Mouse (Mus musculus): Measurements from ENCODE around the gene Rps27rt. TPM values are rescaled to one million over a fixed set of nuclear protein-coding genes. Genes with fewer than 3 reads are reported as not detected.

The Rps27rt gene
- polyA plus RNA-seq, 1 experiment from 2014 or later: 458 TPM

- no peak overlapping the region for H3K4me3 ChIP-seq (ENCODE audit: low read length)
- no peak overlapping the region; the same call in 1 of the 2 replicates for H3K27ac ChIP-seq (ENCODE audit: low read length)
- WGBS: 70% methylated on average over 7 of the region's 7 CpGs
These were observed 25.7 kb upstream of the Rps27rt start for GRCm38 (mm10) chr9:115008194-115008593.

GRCm38 (mm10) chr9:115007776-115008175 lies 25.2 kb upstream of the Rps27rt start:
- no peak overlapping the region for H3K4me2 ChIP-seq (ENCODE audit: low read depth, low read length)
- H3K27ac ChIP-seq (ENCODE audit: low read length): peak overlapping the region; percentile 20; the same call in 1 of the 2 replicates
- ATAC-seq (replicated peaks; ENCODE audit: extremely low read depth, insufficient read depth, low FRiP score): no peak
- H3K4me3 ChIP-seq (ENCODE audit: low read length): no peak overlapping the region
- H3K9me3 ChIP-seq (replicated peaks; ENCODE audit: control insufficient read depth, low read length): peaks cover 7% of the 10 kb centered on the region
- H3K4me1 ChIP-seq (ENCODE audit: control insufficient read depth, insufficient read depth, low read length): peaks cover 6% of the 10 kb centered on the region
- no peak overlapping the region for H3K9ac ChIP-seq (ENCODE audit: low read length)
- H3K36me3 ChIP-seq (ENCODE audit: control insufficient read depth, insufficient read depth): 0 out of 2 replicates have a peak, but pooled peaks cover 2% of the 10 kb centered on the region
- 41% methylated on average over 6 of the region's 6 CpGs for WGBS
- no peaks in the 10 kb centered on the region for H3K27me3 ChIP-seq (ENCODE audit: control insufficient read depth, insufficient read depth, low read length)

More at GRCm38 (mm10) chr9:115008194-115008593, 25.7 kb upstream of the Rps27rt start:
- H3K9me3 ChIP-seq (replicated peaks; ENCODE audit: control insufficient read depth, low read length): peaks cover 7% of the 10 kb centered on the region
- peaks cover 6% of the 10 kb centered on the region for H3K4me1 ChIP-seq (ENCODE audit: control insufficient read depth, insufficient read depth, low read length)
- 0 out of 2 replicates have a peak, but pooled peaks cover 2% of the 10 kb centered on the region for H3K36me3 ChIP-seq (ENCODE audit: control insufficient read depth, insufficient read depth)
- H3K4me2 ChIP-seq (ENCODE audit: low read depth, low read length): no peak overlapping the region
- no peaks in the 10 kb centered on the region for H3K27me3 ChIP-seq (ENCODE audit: control insufficient read depth, insufficient read depth, low read length)
- H3K9ac ChIP-seq (ENCODE audit: low read length): no peak overlapping the region
- no peak for ATAC-seq (replicated peaks; ENCODE audit: extremely low read depth, insufficient read depth, low FRiP score)

GRCm38 (mm10) chr9:115005446-115005845 lies 22.9 kb upstream of the Rps27rt start:
- H3K4me3 ChIP-seq (ENCODE audit: low read length): no peak overlapping the region
- 0 out of 2 replicates have a peak, but pooled peaks cover 2% of the 10 kb centered on the region for H3K36me3 ChIP-seq (ENCODE audit: control insufficient read depth, insufficient read depth)
- no peaks in the 10 kb centered on the region for H3K27me3 ChIP-seq (ENCODE audit: control insufficient read depth, insufficient read depth, low read length)
- H3K27ac ChIP-seq (ENCODE audit: low read length): no peak overlapping the region
- no peak for ATAC-seq (replicated peaks; ENCODE audit: extremely low read depth, insufficient read depth, low FRiP score)
- H3K9ac ChIP-seq (ENCODE audit: low read length): no peak overlapping the region
- peaks cover 7% of the 10 kb centered on the region for H3K9me3 ChIP-seq (replicated peaks; ENCODE audit: control insufficient read depth, low read length)
- H3K4me2 ChIP-seq (ENCODE audit: low read depth, low read length): no peak overlapping the region
- H3K4me1 ChIP-seq (ENCODE audit: control insufficient read depth, insufficient read depth, low read length): peaks cover 6% of the 10 kb centered on the region
- 82% methylated on average over 10 of the region's 10 CpGs for WGBS

- 49% methylated on average over 5 of the region's 5 CpGs for WGBS
- no peaks in the 10 kb centered on the region for H3K27me3 ChIP-seq (ENCODE audit: control insufficient read depth, insufficient read depth, low read length)
These were observed 17.2 kb upstream of the Rps27rt start for GRCm38 (mm10) chr9:114999771-115000146.

GRCm38 (mm10) chr9:114999010-114999770 lies 16.7 kb upstream of the Rps27rt start:
- Histone ChIP-seq H3K9me3 (replicated peaks; ENCODE audit: control insufficient read depth, low read length) (no peaks in the 10 kb centered on the region), H3K9ac (ENCODE audit: low read length) (no peak overlapping the region), H3K4me2 (ENCODE audit: low read depth, low read length) (no peak overlapping the region), H3K27me3 (ENCODE audit: control insufficient read depth, insufficient read depth, low read length) (no peaks in the 10 kb centered on the region), H3K27ac (ENCODE audit: low read length) (no peak overlapping the region), H3K4me3 (ENCODE audit: low read length) (no peak overlapping the region), H3K4me1 (ENCODE audit: control insufficient read depth, insufficient read depth, low read length) (no peaks in the 10 kb centered on the region), H3K36me3 (ENCODE audit: control insufficient read depth, insufficient read depth) (no peaks in the 10 kb centered on the region)
- 83% methylated on average over 6 of the region's 6 CpGs for WGBS
- ATAC-seq (replicated peaks; ENCODE audit: extremely low read depth, insufficient read depth, low FRiP score): no peak

More at GRCm38 (mm10) chr9:114999771-115000146, 17.2 kb upstream of the Rps27rt start:
- no peaks in the 10 kb centered on the region for H3K36me3 ChIP-seq (ENCODE audit: control insufficient read depth, insufficient read depth)
- H3K27ac ChIP-seq (ENCODE audit: low read length): no peak overlapping the region
- H3K4me2 ChIP-seq (ENCODE audit: low read depth, low read length): no peak overlapping the region
- no peak for ATAC-seq (replicated peaks; ENCODE audit: extremely low read depth, insufficient read depth, low FRiP score)
- no peaks in the 10 kb centered on the region for H3K9me3 ChIP-seq (replicated peaks; ENCODE audit: control insufficient read depth, low read length)
- H3K9ac ChIP-seq (ENCODE audit: low read length): no peak overlapping the region
- no peaks in the 10 kb centered on the region for H3K4me1 ChIP-seq (ENCODE audit: control insufficient read depth, insufficient read depth, low read length)
- no peak overlapping the region for H3K4me3 ChIP-seq (ENCODE audit: low read length)

GRCm38 (mm10) chr9:114996489-114996888 lies 13.9 kb upstream of the Rps27rt start:
- H3K36me3 ChIP-seq (ENCODE audit: control insufficient read depth, insufficient read depth): no peaks in the 10 kb centered on the region; the same call in 1 of the 2 replicates
- 94% methylated on average over 6 of the region's 6 CpGs for WGBS
- H3K9me3 ChIP-seq (replicated peaks; ENCODE audit: control insufficient read depth, low read length): peaks cover 7% of the 10 kb centered on the region
- no peaks in the 10 kb centered on the region for H3K4me1 ChIP-seq (ENCODE audit: control insufficient read depth, insufficient read depth, low read length)
- no peak overlapping the region for H3K4me3 ChIP-seq (ENCODE audit: low read length)
- H3K4me2 ChIP-seq (ENCODE audit: low read depth, low read length): no peak overlapping the region
- H3K27me3 ChIP-seq (ENCODE audit: control insufficient read depth, insufficient read depth, low read length): no peaks in the 10 kb centered on the region
- H3K27ac ChIP-seq (ENCODE audit: low read length): no peak overlapping the region
- ATAC-seq (replicated peaks; ENCODE audit: extremely low read depth, insufficient read depth, low FRiP score): no peak
- H3K9ac ChIP-seq (ENCODE audit: low read length): no peak overlapping the region

- Histone ChIP-seq H3K9ac (ENCODE audit: low read length) (no peak overlapping the region), H3K4me2 (ENCODE audit: low read depth, low read length) (no peak overlapping the region), H3K4me1 (ENCODE audit: control insufficient read depth, insufficient read depth, low read length) (no peaks in the 10 kb centered on the region), H3K9me3 (replicated peaks; ENCODE audit: control insufficient read depth, low read length) (peaks cover 7% of the 10 kb centered on the region), H3K27ac (ENCODE audit: low read length) (no peak overlapping the region), H3K27me3 (ENCODE audit: control insufficient read depth, insufficient read depth, low read length) (no peaks in the 10 kb centered on the region), H3K36me3 (ENCODE audit: control insufficient read depth, insufficient read depth) (no peaks in the 10 kb centered on the region; the same call in 1 of the 2 replicates), H3K4me3 (ENCODE audit: low read length) (no peak overlapping the region)
- no peak for ATAC-seq (replicated peaks; ENCODE audit: extremely low read depth, insufficient read depth, low FRiP score)
- 87% methylated on average over 4 of the region's 4 CpGs for WGBS
These were observed 13.2 kb upstream of the Rps27rt start for GRCm38 (mm10) chr9:114995716-114996115.

- Histone ChIP-seq H3K4me3 (ENCODE audit: low read length) (no peak overlapping the region), H3K4me2 (ENCODE audit: low read depth, low read length) (no peak overlapping the region), H3K27ac (ENCODE audit: low read length) (no peak overlapping the region), H3K9ac (ENCODE audit: low read length) (no peak overlapping the region), H3K27me3 (ENCODE audit: control insufficient read depth, insufficient read depth, low read length) (no peaks in the 10 kb centered on the region), H3K36me3 (ENCODE audit: control insufficient read depth, insufficient read depth) (no peaks in the 10 kb centered on the region; the same call in 1 of the 2 replicates), H3K9me3 (replicated peaks; ENCODE audit: control insufficient read depth, low read length) (peaks cover 7% of the 10 kb centered on the region), H3K4me1 (ENCODE audit: control insufficient read depth, insufficient read depth, low read length) (no peaks in the 10 kb centered on the region)
- ATAC-seq (replicated peaks; ENCODE audit: extremely low read depth, insufficient read depth, low FRiP score): no peak
- WGBS: 62% methylated on average over 4 of the region's 4 CpGs
These were observed 12.7 kb upstream of the Rps27rt start for GRCm38 (mm10) chr9:114995250-114995649.

GRCm38 (mm10) chr9:114992528-114992927 lies 10.0 kb upstream of the Rps27rt start:
- no peak overlapping the region for H3K4me2 ChIP-seq (ENCODE audit: low read depth, low read length)
- H3K27ac ChIP-seq (ENCODE audit: low read length): no peak overlapping the region
- H3K36me3 ChIP-seq (ENCODE audit: control insufficient read depth, insufficient read depth): no peaks in the 10 kb centered on the region; the same call in 1 of the 2 replicates
- no peak overlapping the region for H3K9ac ChIP-seq (ENCODE audit: low read length)
- WGBS: 94% methylated on average over 2 of the region's 2 CpGs
- ATAC-seq (replicated peaks; ENCODE audit: extremely low read depth, insufficient read depth, low FRiP score): no peak
- H3K27me3 ChIP-seq (ENCODE audit: control insufficient read depth, insufficient read depth, low read length): no peaks in the 10 kb centered on the region
- H3K4me3 ChIP-seq (ENCODE audit: low read length): no peak overlapping the region
- H3K4me1 ChIP-seq (ENCODE audit: control insufficient read depth, insufficient read depth, low read length): no peaks in the 10 kb centered on the region; the same call in 1 of the 2 replicates
- peaks cover 7% of the 10 kb centered on the region for H3K9me3 ChIP-seq (replicated peaks; ENCODE audit: control insufficient read depth, low read length)

All from heart, embryonic 16.5 days (tissue).